In genomic region chr4:133793269-133793668, GRCm38 (mm10) we compare ENCODE assay signal across 28 mouse cellular contexts. TPM values are rescaled to one million over a fixed set of nuclear protein-coding genes. Genes with fewer than 3 reads are reported as not detected.
A peak's percentile ranks its signal among the peaks of the same experiment; 100 is the strongest.
DNase-seq lines count a peak whose midpoint lies in the region; ATAC-seq and TF ChIP-seq lines count a peak whose summit lies in the region.
"Had no signal": no experiment of that assay in that cellular context is flagged by ENCODE, and none has a peak within 500 bp of the region (broad histone marks: within the 10 kb centered on the region; RNA-seq: fewer than 3 reads in every experiment).

No protein-coding gene starts in this region.

- no peak for TF ChIP-seq CTCF in stomach, postnatal 0 days (IDR thresholded peaks at IDR 0.05; ENCODE audit: low read depth)

- ATAC-seq in intestine, embryonic 15.5 days: 0 out of 2 replicates have a peak, but pooled peaks have one; percentile 47
- ATAC-seq in intestine, embryonic 16.5 days: no peak; the same call in 1 of the 2 replicates
- peak; percentile 82; the same call in 1 of the 2 replicates for ATAC-seq in stomach, embryonic 15.5 days (ENCODE audit: insufficient read depth, low FRiP score, low read depth)
- ATAC-seq in stomach, postnatal 0 days (ENCODE audit: low FRiP score, low TSS enrichment): peak; percentile 71
- no peak for ATAC-seq in hindbrain, embryonic 16.5 days
- ATAC-seq: activated CD4-positive, CD25-positive, alpha-beta regulatory T cell, adult 4 months; CD4-positive, CD25-positive, alpha-beta regulatory T cell, adult 4 months; forebrain, embryonic 14.5 days; forebrain, embryonic 16.5 days; Patski had no signal

- H3K27me3 ChIP-seq in intestine, embryonic 15.5 days (replicated peaks): no peaks in the 10 kb centered on the region
- no peaks in the 10 kb centered on the region for H3K27me3 ChIP-seq in intestine, embryonic 16.5 days (replicated peaks; ENCODE audit: control insufficient read depth, insufficient read depth, low read length)
- no peaks in the 10 kb centered on the region for H3K27me3 ChIP-seq in stomach, embryonic 15.5 days (replicated peaks)
- no peaks in the 10 kb centered on the region for H3K27me3 ChIP-seq in stomach, postnatal 0 days (ENCODE audit: control insufficient read depth, insufficient read depth, low read length)
- no peaks in the 10 kb centered on the region for H3K27me3 ChIP-seq in hindbrain, embryonic 16.5 days (replicated peaks; ENCODE audit: control insufficient read depth, insufficient read depth, low read length)
- H3K27me3 ChIP-seq: CH12.LX; embryonic facial prominence, embryonic 13.5 days; embryonic facial prominence, embryonic 15.5 days; forebrain, embryonic 12.5 days; Patski had no signal

- H3K9me3 ChIP-seq in intestine, embryonic 15.5 days: no peaks in the 10 kb centered on the region
- H3K9me3 ChIP-seq in intestine, embryonic 16.5 days (ENCODE audit: control insufficient read depth, low read length): no peaks in the 10 kb centered on the region
- H3K9me3 ChIP-seq in stomach, embryonic 15.5 days: no peaks in the 10 kb centered on the region
- H3K9me3 ChIP-seq in stomach, postnatal 0 days (ENCODE audit: control insufficient read depth, low read length): no peaks in the 10 kb centered on the region
- no peaks in the 10 kb centered on the region for H3K9me3 ChIP-seq in hindbrain, embryonic 16.5 days (ENCODE audit: control insufficient read depth, low read length)
- H3K9me3 ChIP-seq: embryonic facial prominence, embryonic 13.5 days; embryonic facial prominence, embryonic 15.5 days; forebrain, embryonic 10.5 days; forebrain, embryonic 12.5 days had no signal

- TF ChIP-seq EP300 in stomach, postnatal 0 days (optimal IDR thresholded peaks at IDR 0.05): no peak

- no peaks in the 10 kb centered on the region for H3K4me1 ChIP-seq in intestine, embryonic 15.5 days (replicated peaks)
- no peaks in the 10 kb centered on the region for H3K4me1 ChIP-seq in intestine, embryonic 16.5 days (ENCODE audit: control insufficient read depth, insufficient read depth, low read length)
- no peaks in the 10 kb centered on the region for H3K4me1 ChIP-seq in stomach, embryonic 15.5 days
- H3K4me1 ChIP-seq in stomach, postnatal 0 days (replicated peaks; ENCODE audit: control insufficient read depth, insufficient read depth): no peaks in the 10 kb centered on the region
- no peaks in the 10 kb centered on the region for H3K4me1 ChIP-seq in hindbrain, embryonic 16.5 days (ENCODE audit: control insufficient read depth, insufficient read depth, low read depth, low read length)
- H3K4me1 ChIP-seq: embryonic facial prominence, embryonic 13.5 days; embryonic facial prominence, embryonic 15.5 days; forebrain, embryonic 10.5 days; forebrain, embryonic 12.5 days had no signal

- DNase-seq in stomach, postnatal 0 days (ENCODE audit: low spot score): no peak
- DNase-seq in thymus, postnatal 25 days: no peak
- DNase-seq: adrenal gland, adult 2 months; adrenal gland, postnatal 10 days; adrenal gland, postnatal 25 days; B cell, adult 2 months; cerebellum, adult 11 months; cerebellum, adult 18-20 months; cerebellum, adult 8-10 months; cerebellum, adult 9-11 months; cerebellum, postnatal 14 days; cerebellum, postnatal 36 days; embryo, embryonic 11 days had no signal

- no peak overlapping the region for H3K9ac ChIP-seq in intestine, embryonic 15.5 days
- H3K9ac ChIP-seq in intestine, embryonic 16.5 days (ENCODE audit: low read depth, low read length): no peak overlapping the region
- H3K9ac ChIP-seq in stomach, embryonic 15.5 days: no peak overlapping the region
- H3K9ac ChIP-seq in stomach, postnatal 0 days (ENCODE audit: low read length): no peak overlapping the region
- no peak overlapping the region for H3K9ac ChIP-seq in hindbrain, embryonic 16.5 days (ENCODE audit: low read depth, low read length)
- H3K9ac ChIP-seq: embryonic facial prominence, embryonic 13.5 days; embryonic facial prominence, embryonic 15.5 days; forebrain, embryonic 12.5 days had no signal

- 73% methylated on average over 3 of the region's 3 CpGs for WGBS in intestine, embryonic 15.5 days
- 72% methylated on average over 3 of the region's 3 CpGs for WGBS in intestine, embryonic 16.5 days
- WGBS in stomach, embryonic 15.5 days: 63% methylated on average over 3 of the region's 3 CpGs
- 53% methylated on average over 3 of the region's 3 CpGs for WGBS in stomach, postnatal 0 days
- WGBS in hindbrain, embryonic 16.5 days: 96% methylated on average over 3 of the region's 3 CpGs

- no peak overlapping the region for H3K4me3 ChIP-seq in intestine, embryonic 15.5 days (replicated peaks)
- no peak overlapping the region for H3K4me3 ChIP-seq in intestine, embryonic 16.5 days (ENCODE audit: low read length)
- no peak overlapping the region for H3K4me3 ChIP-seq in stomach, embryonic 15.5 days (replicated peaks)
- no peak overlapping the region for H3K4me3 ChIP-seq in stomach, postnatal 0 days (ENCODE audit: low read depth, low read length)
- H3K4me3 ChIP-seq in hindbrain, embryonic 16.5 days (ENCODE audit: low read length): no peak overlapping the region
- H3K4me3 ChIP-seq: embryonic facial prominence, embryonic 13.5 days; embryonic facial prominence, embryonic 15.5 days; erythroblast, embryonic 14.5 days; forebrain, embryonic 10.5 days; forebrain, embryonic 12.5 days had no signal

- H3K36me3 ChIP-seq in intestine, embryonic 15.5 days: no peaks in the 10 kb centered on the region
- H3K36me3 ChIP-seq in intestine, embryonic 16.5 days (ENCODE audit: control insufficient read depth, insufficient read depth, low read length): no peaks in the 10 kb centered on the region
- H3K36me3 ChIP-seq in stomach, embryonic 15.5 days: no peaks in the 10 kb centered on the region
- no peaks in the 10 kb centered on the region for H3K36me3 ChIP-seq in stomach, postnatal 0 days (ENCODE audit: control insufficient read depth, insufficient read depth, low read length)
- no peaks in the 10 kb centered on the region for H3K36me3 ChIP-seq in hindbrain, embryonic 16.5 days (ENCODE audit: control insufficient read depth, insufficient read depth, low read length)
- H3K36me3 ChIP-seq: embryonic facial prominence, embryonic 13.5 days; embryonic facial prominence, embryonic 15.5 days; forebrain, embryonic 10.5 days; forebrain, embryonic 12.5 days had no signal

- no peak overlapping the region for H3K27ac ChIP-seq in intestine, embryonic 15.5 days
- no peak overlapping the region for H3K27ac ChIP-seq in intestine, embryonic 16.5 days (ENCODE audit: low read length)
- peak overlapping the region; percentile 38; the same call in 1 of the 2 replicates for H3K27ac ChIP-seq in stomach, embryonic 15.5 days
- no peak overlapping the region for H3K27ac ChIP-seq in stomach, postnatal 0 days (replicated peaks)
- H3K27ac ChIP-seq in hindbrain, embryonic 16.5 days (ENCODE audit: low read depth, low read length): no peak overlapping the region
- H3K27ac ChIP-seq: embryonic facial prominence, embryonic 13.5 days; embryonic facial prominence, embryonic 15.5 days; forebrain, embryonic 10.5 days; forebrain, embryonic 12.5 days had no signal

- no peak overlapping the region for H3K4me2 ChIP-seq in intestine, embryonic 15.5 days (replicated peaks)
- no peak overlapping the region for H3K4me2 ChIP-seq in intestine, embryonic 16.5 days (ENCODE audit: low read depth, low read length)
- H3K4me2 ChIP-seq in stomach, embryonic 15.5 days: no peak overlapping the region
- no peak overlapping the region for H3K4me2 ChIP-seq in stomach, postnatal 0 days (replicated peaks; ENCODE audit: low read depth)
- no peak overlapping the region for H3K4me2 ChIP-seq in hindbrain, embryonic 16.5 days (ENCODE audit: low read length)
- H3K4me2 ChIP-seq: embryonic facial prominence, embryonic 13.5 days; embryonic facial prominence, embryonic 15.5 days; forebrain, embryonic 12.5 days had no signal

RNA-seq across cellular contexts. Expression of gene Arid1a, which starts 36.7 kb away (rescaled TPM):
- polyA plus RNA-seq in intestine, embryonic 15.5 days (2015; fragmentation: Nextera tagmentation; extraction: Ambion mirVana): 21.6 and 24.9 TPM in 2 replicates
- 17.8 and 18.5 TPM in 2 replicates for polyA plus RNA-seq in intestine, embryonic 16.5 days (2015; fragmentation: Nextera tagmentation; extraction: Ambion mirVana)
- 27.0 and 29.2 TPM in 2 replicates for polyA plus RNA-seq in stomach, embryonic 15.5 days (2015; fragmentation: Nextera tagmentation; extraction: Ambion mirVana)
- 8.7 and 9.7 TPM in 2 replicates for polyA plus RNA-seq in stomach, postnatal 0 days (2015; fragmentation: Nextera tagmentation; extraction: Ambion mirVana)
- polyA plus RNA-seq in hindbrain, embryonic 16.5 days (2015; fragmentation: Nextera tagmentation; extraction: Ambion mirVana): 24.2 and 25.2 TPM in 2 replicates

Comparison
In these comparisons a context has a peak if more than half of its experiments do, and no peak if none do; other contexts are left out.
1. ATAC-seq: peak in intestine, embryonic 15.5 days (single experiment), stomach, embryonic 15.5 days (single experiment) and stomach, postnatal 0 days (single experiment); none in intestine, embryonic 16.5 days (single experiment) and hindbrain, embryonic 16.5 days (single experiment).